Mouse (Mus musculus): ENCODE measurements around the gene Psmd9. TPM values are rescaled to one million over a fixed set of nuclear protein-coding genes. Genes with fewer than 3 reads are reported as not detected.

The Psmd9 gene
- total RNA-seq, 1 experiment, result 27.0 TPM

DNA sequence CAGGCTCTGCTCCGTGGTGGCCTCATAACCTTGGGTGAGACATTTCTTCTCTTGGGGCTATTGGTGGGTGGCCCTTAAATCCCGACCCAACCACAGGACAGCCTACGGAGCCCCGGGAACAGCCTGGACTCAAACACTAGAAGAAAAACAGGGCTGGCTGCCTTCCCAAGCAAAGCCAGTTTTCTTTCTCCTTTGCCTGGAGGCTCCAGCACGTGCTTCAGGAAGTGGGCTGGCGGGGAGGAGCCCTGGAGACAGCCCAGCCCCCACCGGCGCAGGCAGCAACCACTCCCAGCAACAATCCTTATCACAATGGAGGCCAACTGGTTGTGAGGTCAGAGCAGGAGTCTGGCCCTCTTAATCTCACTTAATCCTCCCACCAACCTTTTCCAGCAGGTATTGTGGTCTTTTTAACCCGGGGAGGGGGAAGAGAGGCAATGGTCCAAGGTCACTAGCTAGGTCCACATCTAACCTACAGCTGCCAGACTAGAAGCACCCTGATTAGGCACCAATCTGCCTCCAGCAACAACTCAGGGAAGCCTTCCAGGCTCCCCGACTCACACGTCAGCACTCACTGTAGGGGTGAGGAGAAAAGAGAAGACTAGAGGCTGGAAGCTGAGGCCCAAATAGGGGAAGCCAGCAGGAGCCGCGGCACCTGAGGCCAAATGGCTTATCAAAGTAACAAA lies 32.7 kb upstream of the Psmd9 start:
- in situ Hi-C loops (cut with MboI; ENCODE audit: low sequenced_read_pairs in 2 of 2, unreplicated experiment in 2 of 2), result no loop called here
- DNase-seq (ENCODE audit: low read depth, low spot score), result peak; percentile 79
- Histone ChIP-seq H3K4me1 (ENCODE audit: control insufficient read depth in 2 of 2, insufficient read depth in 2 of 2, low read length in 2 of 2, poor library complexity in 1 of 2) (peaks cover 2 to 7% of the 10 kb centered on the region in 2 experiments; a peak in 1 of 4 replicates), H3K9ac (ENCODE audit: insufficient read depth, low read depth, low read length, poor library complexity, severe bottlenecking) (peak overlapping the region; percentile 87), H3K9me3 (ENCODE audit: control insufficient read depth, insufficient read depth, low read depth, low read length) (no peaks in the 10 kb centered on the region), H3K27ac (ENCODE audit: insufficient read depth, low read depth, low read length, poor library complexity, severe bottlenecking) (peak overlapping the region; percentile 100), H3K36me3 (ENCODE audit: control insufficient read depth, insufficient read depth, low read length, poor library complexity, severe bottlenecking) (peaks cover 6% of the 10 kb centered on the region), H3K4me3 (ENCODE audit: insufficient read depth in 1 of 2, low read depth in 1 of 2, low read length in 2 of 2, poor library complexity in 1 of 2, severe bottlenecking in 1 of 2) (peak overlapping the region; percentile 67 to 70)
- TF ChIP-seq CHD2 (IDR thresholded peaks at IDR 0.05; ENCODE audit: low read depth, low read length) (peak; percentile 51; the same call in 1 of the 2 replicates), ZNF384 (IDR thresholded peaks at IDR 0.05; ENCODE audit: low read depth, low read length) (no peak)

GRCm38 (mm10) chr5:123137044-123137909 lies 31.9 kb upstream of the Psmd9 start:
- in situ Hi-C loops (cut with MboI; ENCODE audit: low sequenced_read_pairs in 2 of 2, unreplicated experiment in 2 of 2), result no loop called here

DNA sequence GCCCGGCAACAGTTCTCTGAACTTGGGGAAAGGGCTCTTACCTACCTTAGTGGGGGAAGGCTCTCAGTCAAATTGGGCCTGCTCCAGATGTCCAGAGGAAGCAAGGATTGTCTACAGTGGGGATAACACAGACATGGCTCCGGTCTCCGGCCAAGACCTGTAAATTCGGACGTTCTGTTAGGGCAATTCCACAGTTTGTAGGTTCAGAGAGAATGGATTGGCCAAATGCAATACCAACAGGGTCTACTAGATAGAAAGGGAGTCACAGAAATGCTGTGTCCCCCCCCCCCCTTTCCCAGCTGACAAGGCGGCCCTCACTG lies 31.3 kb upstream of the Psmd9 start:
- in situ Hi-C loops (cut with MboI; ENCODE audit: low sequenced_read_pairs in 2 of 2, unreplicated experiment in 2 of 2), result no loop called here

More at GRCm38 (mm10) chr5:123137044-123137909, 31.9 kb upstream of the Psmd9 start:
- H3K4me3 ChIP-seq (ENCODE audit: insufficient read depth in 1 of 2, low read depth in 1 of 2, low read length in 2 of 2, poor library complexity in 1 of 2, severe bottlenecking in 1 of 2), result peak overlapping the region; percentile 67 to 70
- H3K27ac ChIP-seq (ENCODE audit: insufficient read depth, low read depth, low read length, poor library complexity, severe bottlenecking), result peak overlapping the region; percentile 100
- H3K9me3 ChIP-seq (ENCODE audit: control insufficient read depth, insufficient read depth, low read depth, low read length), result no peaks in the 10 kb centered on the region
- DNase-seq (ENCODE audit: low read depth, low spot score), result peak; percentile 80
- peaks cover 6% of the 10 kb centered on the region for H3K36me3 ChIP-seq (ENCODE audit: control insufficient read depth, insufficient read depth, low read length, poor library complexity, severe bottlenecking)
- TF ChIP-seq MAFK (IDR thresholded peaks at IDR 0.05; ENCODE audit: insufficient read depth, low read depth, low read length) (peak; percentile 39; the same call in 1 of the 2 replicates), HCFC1 (IDR thresholded peaks at IDR 0.05; ENCODE audit: borderline replicate concordance, insufficient read depth, low read length) (no peak), CHD2 (IDR thresholded peaks at IDR 0.05; ENCODE audit: low read depth, low read length) (peak; percentile 39; the same call in 1 of the 2 replicates), ZNF384 (IDR thresholded peaks at IDR 0.05; ENCODE audit: low read depth, low read length) (no peak), ZC3H11A (IDR thresholded peaks at IDR 0.05; ENCODE audit: borderline replicate concordance, low read depth, low read length) (no peak)
- H3K4me1 ChIP-seq (ENCODE audit: control insufficient read depth in 2 of 2, insufficient read depth in 2 of 2, low read length in 2 of 2, poor library complexity in 1 of 2), result peaks cover 2 to 4% of the 10 kb centered on the region in 2 experiments; a peak in 1 of 4 replicates
- peak overlapping the region; percentile 85 for H3K9ac ChIP-seq (ENCODE audit: insufficient read depth, low read depth, low read length, poor library complexity, severe bottlenecking)

GRCm38 (mm10) chr5:123138230-123138911 lies 30.8 kb upstream of the Psmd9 start:
- peak overlapping the region; percentile 99 for H3K9ac ChIP-seq (ENCODE audit: insufficient read depth, low read depth, low read length, poor library complexity, severe bottlenecking)
- peak overlapping the region; percentile 100 for H3K27ac ChIP-seq (ENCODE audit: insufficient read depth, low read depth, low read length, poor library complexity, severe bottlenecking)
- H3K4me3 ChIP-seq (ENCODE audit: insufficient read depth in 1 of 2, low read depth in 1 of 2, low read length in 2 of 2, poor library complexity in 1 of 2, severe bottlenecking in 1 of 2), result peak overlapping the region; percentile 70 to 98
- peaks cover 6% of the 10 kb centered on the region for H3K36me3 ChIP-seq (ENCODE audit: control insufficient read depth, insufficient read depth, low read length, poor library complexity, severe bottlenecking)
- peaks cover 2 to 4% of the 10 kb centered on the region in 2 experiments; a peak in 1 of 4 replicates for H3K4me1 ChIP-seq (ENCODE audit: control insufficient read depth in 2 of 2, insufficient read depth in 2 of 2, low read length in 2 of 2, poor library complexity in 1 of 2)
- TF ChIP-seq MAFK (IDR thresholded peaks at IDR 0.05; ENCODE audit: insufficient read depth, low read depth, low read length) (no peak; the same call in 1 of the 2 replicates), CHD2 (IDR thresholded peaks at IDR 0.05; ENCODE audit: low read depth, low read length) (peak; percentile 32; the same call in 1 of the 2 replicates)
- no peaks in the 10 kb centered on the region for H3K9me3 ChIP-seq (ENCODE audit: control insufficient read depth, insufficient read depth, low read depth, low read length)
- in situ Hi-C loops (cut with MboI; ENCODE audit: low sequenced_read_pairs in 2 of 2, unreplicated experiment in 2 of 2), result no loop called here
- DNase-seq (ENCODE audit: low read depth, low spot score), result peak; percentile 100

More for the DNA sequence above, 31.3 kb upstream of the Psmd9 start:
- H3K27ac ChIP-seq (ENCODE audit: insufficient read depth, low read depth, low read length, poor library complexity, severe bottlenecking), result peak overlapping the region; percentile 100
- TF ChIP-seq HCFC1 (IDR thresholded peaks at IDR 0.05; ENCODE audit: borderline replicate concordance, insufficient read depth, low read length) (no peak), CHD2 (IDR thresholded peaks at IDR 0.05; ENCODE audit: low read depth, low read length) (no peak), MAFK (IDR thresholded peaks at IDR 0.05; ENCODE audit: insufficient read depth, low read depth, low read length) (no peak), ZNF384 (IDR thresholded peaks at IDR 0.05; ENCODE audit: low read depth, low read length) (no peak), ZC3H11A (IDR thresholded peaks at IDR 0.05; ENCODE audit: borderline replicate concordance, low read depth, low read length) (no peak)
- peak overlapping the region; percentile 67 to 70 for H3K4me3 ChIP-seq (ENCODE audit: insufficient read depth in 1 of 2, low read depth in 1 of 2, low read length in 2 of 2, poor library complexity in 1 of 2, severe bottlenecking in 1 of 2)
- peaks cover 2 to 4% of the 10 kb centered on the region in 2 experiments; a peak in 1 of 4 replicates for H3K4me1 ChIP-seq (ENCODE audit: control insufficient read depth in 2 of 2, insufficient read depth in 2 of 2, low read length in 2 of 2, poor library complexity in 1 of 2)
- peak overlapping the region; percentile 80 for H3K9ac ChIP-seq (ENCODE audit: insufficient read depth, low read depth, low read length, poor library complexity, severe bottlenecking)
- DNase-seq (ENCODE audit: low read depth, low spot score), result no peak
- no peaks in the 10 kb centered on the region for H3K9me3 ChIP-seq (ENCODE audit: control insufficient read depth, insufficient read depth, low read depth, low read length)
- H3K36me3 ChIP-seq (ENCODE audit: control insufficient read depth, insufficient read depth, low read length, poor library complexity, severe bottlenecking), result peaks cover 6% of the 10 kb centered on the region
